Mouse (Mus musculus) E14TG2a.4 (cell line): Measurements from ENCODE around the gene Hmgb2.

Experiments used
- CTCF ChIP-seq: conservative IDR thresholded peaks from 2 replicates; pipeline ENCODE4 v1.5.1; 2014; ENCODE audit warnings: low read length
- NANOG ChIP-seq: IDR thresholded peaks from 2 replicates; pipeline ENCODE4 v1.6.1; 2014; ENCODE audit warnings: borderline replicate concordance, low read length, mixed read lengths
- POU5F1 ChIP-seq: IDR thresholded peaks from 2 replicates; pipeline ENCODE4 v1.6.1; 2014; ENCODE audit warnings: low read length, borderline replicate concordance

- TF ChIP-seq CTCF, result no peak
- no peak for TF ChIP-seq NANOG
- TF ChIP-seq POU5F1, result no peak
Measured at GRCm38 (mm10) chr8:57479700-57480099, 32.0 kb upstream of the Hmgb2 start.
